Mouse (Mus musculus) CH12F3 (cell line): Measurements from ENCODE around the gene Utp6.

ENCODE experiments used
- in situ Hi-C: fragments of 300-500 bp; cut with MboI; formaldehyde crosslinking; loops from 2 replicates; pipeline ENCODE4 v1.14.3; 2020; ENCODE audit warnings: low sequenced_read_pairs

Utp6 gene

GRCm38 (mm10) chr11:79886395-79886794, 75.8 kb downstream of the Utp6 start:
- in situ Hi-C loops, result no loop called here

GRCm38 (mm10) chr11:79885713-79886393, 76.3 kb downstream of the Utp6 start:
- in situ Hi-C loops, result no loop called here

GRCm38 (mm10) chr11:79884784-79885183, 77.4 kb downstream of the Utp6 start:
- in situ Hi-C loops, result no loop called here
